Mouse (Mus musculus): Measurements from ENCODE around the gene Zbtb12.
"Not testable (repeated sequence)": the region's sequence is repeated elsewhere in the genome, so short reads cannot be mapped to it uniquely, and the experiment has no call there.

The Zbtb12 gene

GRCm38 (mm10) chr17:34901948-34902347 lies 22.7 kb downstream of the Zbtb12 start:
- DNase-seq (ENCODE audit: low read depth, low spot score): not testable (repeated sequence)

DNA sequence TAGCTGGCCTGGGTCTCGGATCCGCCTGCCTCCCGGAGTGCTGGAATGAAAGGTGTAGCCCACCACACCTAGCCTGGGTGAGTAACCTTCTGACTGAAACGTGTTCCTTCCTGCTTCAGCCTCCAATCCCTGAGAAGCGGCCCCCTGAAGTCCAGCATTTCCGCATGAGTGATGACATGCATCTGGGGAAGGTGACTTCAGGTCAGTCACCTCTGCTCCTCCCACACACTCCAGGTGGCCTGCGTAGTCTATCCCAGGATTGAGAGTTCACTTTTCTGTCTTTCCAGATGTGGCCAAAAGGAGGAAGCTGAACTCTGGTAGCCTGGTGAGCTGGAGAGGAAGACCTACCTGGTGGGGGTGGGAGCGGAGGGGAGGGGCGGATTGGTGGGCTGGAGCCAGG lies 23.6 kb downstream of the Zbtb12 start:
- no peak for DNase-seq (ENCODE audit: low read depth, low spot score)

GRCm38 (mm10) chr17:34910982-34911381 lies 31.7 kb downstream of the Zbtb12 start:
- DNase-seq (ENCODE audit: low read depth, low spot score): no peak

GRCm38 (mm10) chr17:34911945-34912351 lies 32.7 kb downstream of the Zbtb12 start:
- DNase-seq (ENCODE audit: low read depth, low spot score): peak; percentile 79

DNA sequence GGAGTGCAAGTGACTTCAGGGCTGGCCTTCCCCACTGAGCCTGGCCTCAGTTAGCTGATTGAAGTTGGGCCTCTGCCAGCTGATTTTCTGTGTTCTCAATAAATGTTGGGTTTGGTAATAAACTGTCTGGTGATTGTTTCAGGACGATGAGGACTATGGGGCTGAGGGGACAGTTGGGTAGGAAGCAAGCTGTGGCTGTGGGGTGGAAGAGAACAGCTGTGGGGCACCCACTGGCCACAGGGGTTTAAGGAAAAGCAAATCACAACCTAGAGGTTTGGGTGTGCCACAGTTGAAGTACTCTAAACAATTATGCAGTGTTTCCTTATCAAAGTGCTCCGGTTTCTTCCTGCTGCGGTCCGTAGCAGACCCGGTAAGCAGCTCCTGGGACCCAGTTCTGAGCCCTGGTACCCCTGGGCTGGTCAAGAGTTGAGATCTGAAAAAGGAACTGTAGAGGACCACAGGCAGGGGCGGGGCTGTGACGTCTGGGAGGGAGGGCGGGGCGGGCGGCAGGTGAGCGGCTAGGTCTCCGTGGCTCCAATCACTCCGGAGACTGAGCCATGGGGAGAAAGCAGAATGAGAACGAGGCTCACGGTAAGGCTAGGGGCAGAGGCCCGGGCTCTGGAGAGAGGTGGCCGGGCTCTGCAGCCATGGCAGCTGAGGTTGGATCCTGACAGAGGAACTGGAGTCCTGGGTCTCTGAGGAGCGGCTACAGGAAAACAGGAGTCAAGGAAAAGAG lies 34.8 kb downstream of the Zbtb12 start, which contains the start of gene Slc44a4:
Gene Slc44a4 (plus strand): TSS at position 537 of the 736 bp plus-strand sequence.
- DNase-seq (ENCODE audit: low read depth, low spot score): no peak

GRCm38 (mm10) chr17:34915410-34915831 lies 36.1 kb downstream of the Zbtb12 start:
- no peak for DNase-seq (ENCODE audit: low read depth, low spot score)

DNA sequence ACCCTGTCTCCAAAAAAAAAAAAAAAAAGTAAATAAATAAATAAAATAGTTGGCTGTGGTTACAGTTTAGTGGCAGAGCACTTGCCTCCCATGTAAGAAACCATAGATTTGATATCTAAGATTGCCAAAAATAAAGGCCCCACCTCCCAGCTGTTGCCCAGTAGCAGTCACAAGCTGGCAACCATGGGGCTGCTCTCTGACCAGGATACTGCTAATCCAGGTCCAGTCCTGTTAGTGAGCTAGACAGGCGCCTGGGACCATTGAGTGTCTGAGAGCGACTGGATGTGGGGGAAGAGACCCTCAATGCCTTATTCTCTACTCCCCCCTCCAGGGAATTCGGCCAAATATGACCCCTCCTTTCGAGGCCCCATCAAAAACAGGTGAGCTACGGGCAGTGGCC lies 37.0 kb downstream of the Zbtb12 start:
- DNase-seq (ENCODE audit: low read depth, low spot score): no peak

- DNase-seq (ENCODE audit: low read depth, low spot score): no peak
Measured at GRCm38 (mm10) chr17:34917188-34917587, 37.9 kb downstream of the Zbtb12 start.

DNA sequence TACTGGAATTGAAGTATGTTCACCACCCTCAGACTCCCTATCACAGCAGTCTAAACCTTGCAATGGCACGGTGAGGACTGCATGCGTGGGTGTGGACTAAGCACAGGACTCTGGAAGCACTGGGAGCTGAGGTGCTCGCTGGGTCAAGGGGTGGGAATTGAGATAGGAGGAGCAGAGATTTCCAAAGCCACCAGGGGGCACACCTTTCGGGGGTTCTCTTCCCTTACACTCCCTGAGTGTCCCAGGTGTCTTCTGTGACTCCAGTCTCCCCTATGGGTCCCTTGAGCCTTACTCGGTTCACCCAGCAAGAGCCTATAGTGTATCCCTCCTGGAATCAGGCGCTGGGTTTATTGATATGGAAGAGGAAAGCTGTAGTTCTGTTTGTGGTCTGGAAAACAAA lies 43.7 kb downstream of the Zbtb12 start:
- no peak for DNase-seq (ENCODE audit: low read depth, low spot score)

DNA sequence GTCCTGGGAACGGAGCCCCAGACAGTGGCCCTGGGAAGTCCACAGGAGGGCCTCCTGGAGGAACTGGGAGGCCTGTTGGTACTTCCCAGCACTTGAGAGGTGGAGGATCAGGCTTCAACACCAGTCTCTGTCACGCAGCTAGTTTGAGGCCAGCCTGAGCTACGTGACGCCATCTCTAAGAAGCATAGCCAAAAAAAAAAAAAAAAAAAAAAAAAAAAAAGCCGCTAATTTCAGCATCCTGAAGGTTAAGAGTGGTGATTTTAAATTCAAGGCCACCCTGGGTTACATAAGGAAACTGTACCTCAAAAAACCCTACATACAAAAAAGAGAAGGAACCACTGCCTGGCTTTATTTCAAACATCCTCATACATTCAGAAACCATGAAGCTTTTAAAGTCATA lies 45.0 kb downstream of the Zbtb12 start:
- no peak for DNase-seq (ENCODE audit: low read depth, low spot score)

GRCm38 (mm10) chr17:34927306-34928019 lies 48.2 kb downstream of the Zbtb12 start:
- no peak for DNase-seq (ENCODE audit: low read depth, low spot score)

GRCm38 (mm10) chr17:34928841-34929240 lies 49.6 kb downstream of the Zbtb12 start:
- no peak for DNase-seq (ENCODE audit: low read depth, low spot score)

DNA sequence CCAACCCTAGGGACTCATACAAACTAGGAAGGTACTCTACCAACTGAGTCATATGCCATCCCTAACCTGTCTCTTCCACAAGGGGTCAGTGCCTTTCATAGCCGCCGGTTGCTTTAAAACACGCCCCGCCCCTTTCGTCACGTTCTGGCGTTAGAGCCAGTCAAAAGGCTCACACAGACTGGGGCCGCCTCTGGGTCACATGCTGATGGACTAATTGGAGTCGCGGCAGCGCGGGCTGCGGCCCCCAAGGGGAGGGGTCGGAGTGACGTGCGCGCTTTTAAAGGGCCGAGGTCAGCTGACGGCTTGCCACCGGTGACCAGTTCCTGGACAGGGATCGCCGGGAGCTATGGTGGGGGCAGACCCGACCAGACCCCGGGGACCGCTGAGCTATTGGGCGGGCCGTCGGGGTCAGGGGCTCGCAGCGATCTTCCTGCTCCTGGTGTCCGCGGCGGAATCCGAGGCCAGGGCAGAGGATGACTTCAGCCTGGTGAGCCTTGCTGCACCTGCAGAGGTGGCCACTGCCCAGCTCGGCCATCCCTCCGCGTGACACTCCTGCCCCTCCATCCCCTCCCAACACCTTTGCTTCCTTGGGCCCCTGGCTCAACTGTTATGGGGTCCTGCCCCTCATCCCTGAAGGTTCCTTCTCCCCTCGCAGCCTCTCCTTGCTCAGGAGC lies 51.9 kb downstream of the Zbtb12 start, which contains the start of gene Neu1:
Gene Neu1 (plus strand): TSS at position 193 of the 674 bp plus-strand sequence.
- peak; percentile 95 for DNase-seq (ENCODE audit: low read depth, low spot score)

GRCm38 (mm10) chr17:34931735-34932098 lies 52.4 kb downstream of the Zbtb12 start:
- DNase-seq (ENCODE audit: low read depth, low spot score): no peak

DNA sequence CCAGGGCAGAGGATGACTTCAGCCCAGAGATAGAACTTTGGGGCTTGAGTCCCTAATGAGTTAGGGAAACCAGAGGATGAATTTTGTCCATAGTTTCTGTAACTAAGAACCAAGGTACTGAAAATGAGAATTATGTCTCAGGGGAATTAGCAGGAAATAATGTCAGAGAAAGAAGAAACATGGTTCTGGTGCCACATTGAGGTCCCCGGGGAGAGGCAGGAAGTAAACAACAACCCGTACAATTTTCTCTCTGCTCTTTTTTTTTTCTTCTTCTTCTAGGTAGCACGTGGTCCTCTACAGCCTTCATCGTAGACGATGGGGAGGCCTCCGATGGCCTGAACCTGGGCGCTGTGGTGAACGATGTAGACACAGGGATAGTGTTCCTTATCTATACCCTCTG lies 53.0 kb downstream of the Zbtb12 start:
- DNase-seq (ENCODE audit: low read depth, low spot score): no peak

- no peak for DNase-seq (ENCODE audit: low read depth, low spot score)
Measured at GRCm38 (mm10) chr17:34934031-34934430, 54.7 kb downstream of the Zbtb12 start.

DNA sequence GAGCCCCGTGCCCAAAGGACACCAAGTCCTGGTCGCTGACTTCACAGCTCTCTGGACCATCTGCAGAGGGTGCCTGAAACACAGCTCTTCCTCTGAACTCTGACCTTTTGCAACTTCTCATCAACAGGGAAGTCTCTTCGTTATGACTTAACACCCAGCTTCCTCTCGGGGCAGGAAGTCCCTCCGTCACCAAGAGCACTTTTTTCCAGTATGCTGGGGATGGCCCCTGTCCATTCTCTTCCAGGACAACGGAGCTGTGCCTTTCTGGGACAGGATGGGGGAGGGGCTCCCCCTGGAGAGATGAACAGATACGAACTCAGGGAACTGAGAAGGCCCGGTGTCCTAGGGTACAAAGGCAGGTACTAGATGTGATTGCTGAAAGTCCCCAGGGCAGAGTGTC lies 55.5 kb downstream of the Zbtb12 start:
- no peak for DNase-seq (ENCODE audit: low read depth, low spot score)

DNA sequence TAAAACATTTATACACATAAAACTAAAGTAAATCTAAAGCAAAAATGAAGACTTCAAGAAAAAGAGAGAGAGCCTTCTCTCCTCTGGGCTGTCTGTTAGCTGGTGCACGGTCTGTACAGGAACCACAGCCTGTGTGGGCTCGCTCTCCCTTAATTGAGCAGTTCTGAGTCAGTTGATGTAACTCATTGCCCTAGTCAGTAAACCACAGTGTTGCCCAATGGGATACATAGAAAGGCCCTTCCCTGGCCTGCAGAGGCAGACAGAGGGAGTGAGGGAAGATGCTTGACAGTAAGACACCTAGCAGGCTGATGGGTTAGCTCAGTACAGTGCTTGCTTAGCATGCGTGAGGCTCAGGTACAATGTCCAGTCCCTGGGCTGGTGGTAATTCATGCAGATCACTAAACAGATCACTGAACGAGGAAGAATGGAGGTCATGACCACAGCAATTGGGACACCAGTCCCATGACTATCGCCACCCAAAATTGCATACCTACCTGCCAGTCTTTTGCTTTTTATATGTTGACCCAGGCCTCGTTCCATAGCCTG lies 58.8 kb downstream of the Zbtb12 start:
- DNase-seq (ENCODE audit: low read depth, low spot score): no peak

DNA sequence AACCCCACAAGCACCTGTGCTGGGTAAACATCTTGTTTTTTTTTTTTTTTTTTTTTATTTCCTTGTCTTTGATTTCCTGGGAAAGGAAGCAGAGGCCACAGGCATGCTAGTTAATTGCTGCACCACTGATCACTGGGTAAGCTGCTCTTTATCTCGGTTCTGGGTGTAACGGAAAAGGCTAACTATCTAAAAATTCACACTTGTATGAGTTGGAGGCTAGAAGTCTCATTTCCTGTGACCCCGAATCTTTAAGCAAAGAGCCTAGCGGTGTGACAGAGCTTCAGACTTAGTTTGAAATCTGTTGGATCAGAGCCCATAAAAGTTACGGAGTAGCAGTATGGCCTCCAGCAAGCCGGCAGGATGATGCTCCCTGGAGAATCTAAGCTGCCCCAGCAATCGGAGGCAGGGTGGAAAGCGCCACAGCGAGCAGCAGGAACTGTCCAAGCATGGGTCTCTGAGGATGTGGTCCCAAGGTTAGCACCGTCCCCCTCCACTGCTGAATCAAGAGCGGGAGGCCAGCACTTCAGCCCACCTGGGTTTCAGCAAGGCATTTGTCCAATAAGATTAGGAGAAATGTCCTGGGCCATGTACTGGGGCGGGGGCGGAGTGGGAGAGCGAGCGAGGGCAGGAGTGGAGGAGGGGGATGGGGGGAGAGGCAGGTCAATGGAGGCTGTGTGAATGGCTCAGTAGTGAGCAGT lies 62.2 kb downstream of the Zbtb12 start:
- no peak for DNase-seq (ENCODE audit: low read depth, low spot score)

- no peak for DNase-seq (ENCODE audit: low read depth, low spot score)
Measured at GRCm38 (mm10) chr17:34943128-34943815, 64.0 kb downstream of the Zbtb12 start.

DNA sequence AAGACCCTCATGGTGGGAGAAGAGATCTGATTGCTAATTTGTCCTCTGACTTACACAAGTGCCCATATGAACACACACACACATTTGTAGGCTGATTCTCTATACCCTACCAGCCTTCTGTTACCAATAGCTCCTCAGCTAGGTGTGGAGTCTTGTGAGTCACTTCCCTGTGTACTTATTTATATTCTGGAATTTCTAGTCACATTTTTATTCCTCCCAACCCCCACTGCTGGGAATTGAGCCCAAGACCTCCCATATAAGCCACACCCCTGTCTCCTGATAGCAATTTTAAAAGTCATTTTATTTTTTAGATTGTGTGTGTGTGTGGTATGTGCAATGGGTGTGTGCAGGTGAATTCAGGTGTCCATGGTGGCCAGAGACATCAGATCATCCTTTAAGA lies 65.1 kb downstream of the Zbtb12 start:
- DNase-seq (ENCODE audit: low read depth, low spot score): no peak

Measured in retina, postnatal 7 days (tissue).